Mouse (Mus musculus) thymus, adult 2 months (tissue): ENCODE measurements around the gene Prom1. TPM values are rescaled to one million over a fixed set of nuclear protein-coding genes. Genes with fewer than 3 reads are reported as not detected.

Experiments
- DNase-seq: peaks from one replicate; pipeline ENCODE4 v3.0.0; 2021
- H3K27ac ChIP-seq: fragments of 200-500 bp; 2 replicates; pipeline ENCODE4 v1.5.1; 2012; ENCODE audit warnings: low read length, control low read depth; ENCODE audit not compliant: control insufficient read depth, insufficient read depth
- H3K27me3 ChIP-seq: fragments of 200-500 bp; 2 replicates; pipeline ENCODE4 v1.6.1; 2012; ENCODE audit warnings: mild to moderate bottlenecking, low read length, moderate library complexity, mixed read lengths; ENCODE audit not compliant: control insufficient read depth, insufficient read depth
- H3K36me3 ChIP-seq: fragments of 200-500 bp; 2 replicates; pipeline ENCODE4 v1.6.1; 2012; ENCODE audit warnings: mild to moderate bottlenecking, low read length, moderate library complexity; ENCODE audit not compliant: control insufficient read depth, insufficient read depth
- H3K4me1 ChIP-seq: fragments of 200-500 bp; replicated peaks from 2 replicates; pipeline ENCODE4 v1.6.1; 2012; ENCODE audit warnings: low read length; ENCODE audit not compliant: control insufficient read depth, insufficient read depth
- H3K4me3 ChIP-seq: fragments of 200-500 bp; 2 replicates; pipeline ENCODE4 v1.5.1; 2012; ENCODE audit warnings: mild to moderate bottlenecking, low read length, control low read depth, moderate library complexity; ENCODE audit not compliant: control insufficient read depth, insufficient read depth
- CTCF ChIP-seq: fragments of 200-500 bp; IDR thresholded peaks from 2 replicates; pipeline ENCODE4 v1.5.1; 2012; ENCODE audit warnings: mild to moderate bottlenecking, control low read depth, low read length, moderate library complexity, borderline replicate concordance; ENCODE audit not compliant: control insufficient read depth, poor library complexity, insufficient read depth; ENCODE audit errors: extremely low read depth
- POLR2A ChIP-seq: fragments of 200-500 bp; IDR thresholded peaks from 2 replicates; pipeline ENCODE4 v1.6.1; 2012; ENCODE audit warnings: mild to moderate bottlenecking, low read length, control low read depth, moderate library complexity; ENCODE audit not compliant: control insufficient read depth, poor library complexity, insufficient read depth; ENCODE audit errors: extremely low read depth
- WGBS: fragments of 180-500 bp; shearing (Covaris S2); methylation state at CpG from one replicate; pipeline ENCODE4 v1.1.7; 2018; 5-methylcytosine and 5-hydroxymethylcytosine counted together
- polyA plus RNA-seq: library from polyadenylated mRNA; depleted of rRNA; stranded (reverse); fragments of >200 nt; gene quantifications from 2 replicates; pipeline ENCODE4 v1.2.3, GENCODE M21; 2012

The Prom1 gene
- polyA plus RNA-seq, 1 experiment = 0.66 TPM

GRCm38 (mm10) chr5:44121390-44121789, 19.6 kb upstream of the Prom1 start:
- H3K27ac ChIP-seq = no peak overlapping the region
- no peaks in the 10 kb centered on the region for H3K27me3 ChIP-seq
- no peak for DNase-seq
- WGBS = 97% methylated on average over 2 of the region's 2 CpGs
- no peaks in the 10 kb centered on the region for H3K4me1 ChIP-seq
- H3K4me3 ChIP-seq = no peak overlapping the region
- TF ChIP-seq POLR2A (no peak), CTCF (no peak)
- H3K36me3 ChIP-seq = no peaks in the 10 kb centered on the region

GRCm38 (mm10) chr5:44113138-44113537, 11.3 kb upstream of the Prom1 start:
- 75% methylated on average over 2 of the region's 2 CpGs for WGBS
- TF ChIP-seq CTCF = no peak
- no peak for TF ChIP-seq POLR2A
- H3K36me3 ChIP-seq = no peaks in the 10 kb centered on the region
- no peak overlapping the region for H3K4me3 ChIP-seq
- H3K4me1 ChIP-seq = no peaks in the 10 kb centered on the region
- H3K27me3 ChIP-seq = no peaks in the 10 kb centered on the region
- no peak for DNase-seq
- no peak overlapping the region for H3K27ac ChIP-seq

GRCm38 (mm10) chr5:44109121-44109520, 7.3 kb upstream of the Prom1 start:
- H3K27me3 ChIP-seq = no peaks in the 10 kb centered on the region
- whole genome bisulfite sequencing = 84% methylated on average over 2 of the region's 2 CpGs
- H3K4me3 ChIP-seq = no peak overlapping the region
- H3K27ac ChIP-seq = no peak overlapping the region
- TF ChIP-seq CTCF = no peak
- DNase-seq = no peak
- H3K36me3 ChIP-seq = no peaks in the 10 kb centered on the region
- H3K4me1 ChIP-seq = no peaks in the 10 kb centered on the region

- TF ChIP-seq POLR2A (no peak), CTCF (no peak)
- Histone ChIP-seq H3K4me3 (no peak overlapping the region), H3K4me1 (no peaks in the 10 kb centered on the region), H3K27ac (no peak overlapping the region), H3K27me3 (no peaks in the 10 kb centered on the region), H3K36me3 (no peaks in the 10 kb centered on the region)
- 94% methylated on average over 4 of the region's 4 CpGs for WGBS
- DNase-seq = no peak
Observed at GRCm38 (mm10) chr5:44108125-44108524, 6.3 kb upstream of the Prom1 start.

- peaks cover 11% of the 10 kb centered on the region for H3K27me3 ChIP-seq
- no peaks in the 10 kb centered on the region for H3K36me3 ChIP-seq
- no peak overlapping the region for H3K27ac ChIP-seq
- WGBS = 32% methylated on average over 4 of the region's 4 CpGs
- TF ChIP-seq CTCF = no peak
- TF ChIP-seq POLR2A = no peak
- no peaks in the 10 kb centered on the region for H3K4me1 ChIP-seq
- DNase-seq = no peak
- H3K4me3 ChIP-seq = no peak overlapping the region
Observed at GRCm38 (mm10) chr5:44105192-44105591, 3.4 kb upstream of the Prom1 start.

GRCm38 (mm10) chr5:44104686-44105085, 2.9 kb upstream of the Prom1 start:
- Histone ChIP-seq H3K36me3 (no peaks in the 10 kb centered on the region), H3K27me3 (peaks cover 14% of the 10 kb centered on the region), H3K4me1 (no peaks in the 10 kb centered on the region), H3K27ac (no peak overlapping the region), H3K4me3 (no peak overlapping the region)
- DNase-seq = no peak
- 93% methylated on average over 8 of the region's 8 CpGs for WGBS
- TF ChIP-seq CTCF = no peak
- no peak for TF ChIP-seq POLR2A

GRCm38 (mm10) chr5:44104120-44104519, 2.3 kb upstream of the Prom1 start:
- Histone ChIP-seq H3K27me3 (peaks cover 14% of the 10 kb centered on the region), H3K36me3 (no peaks in the 10 kb centered on the region), H3K4me3 (no peak overlapping the region), H3K27ac (no peak overlapping the region), H3K4me1 (no peaks in the 10 kb centered on the region)
- no peak for TF ChIP-seq POLR2A
- no peak for TF ChIP-seq CTCF
- DNase-seq = peak; percentile 6
- WGBS = 95% methylated on average over 2 of the region's 2 CpGs

- no peaks in the 10 kb centered on the region for H3K36me3 ChIP-seq
- no peak overlapping the region for H3K4me3 ChIP-seq
- H3K27ac ChIP-seq = no peak overlapping the region
- TF ChIP-seq POLR2A (no peak), CTCF (no peak)
- no peaks in the 10 kb centered on the region for H3K4me1 ChIP-seq
- H3K27me3 ChIP-seq = peaks cover 14% of the 10 kb centered on the region
- WGBS = 97% methylated on average over 7 of the region's 7 CpGs
- no peak for DNase-seq
Observed at GRCm38 (mm10) chr5:44103121-44103520, 1.3 kb upstream of the Prom1 start.
